Mouse (Mus musculus): ENCODE results near the gene Pde10a. TPM values are rescaled to one million over a fixed set of nuclear protein-coding genes. Genes with fewer than 3 reads are reported as not detected.

Pde10a gene
- polyA plus RNA-seq, 1 experiment from 2014 or later, result 2.5 TPM

DNA sequence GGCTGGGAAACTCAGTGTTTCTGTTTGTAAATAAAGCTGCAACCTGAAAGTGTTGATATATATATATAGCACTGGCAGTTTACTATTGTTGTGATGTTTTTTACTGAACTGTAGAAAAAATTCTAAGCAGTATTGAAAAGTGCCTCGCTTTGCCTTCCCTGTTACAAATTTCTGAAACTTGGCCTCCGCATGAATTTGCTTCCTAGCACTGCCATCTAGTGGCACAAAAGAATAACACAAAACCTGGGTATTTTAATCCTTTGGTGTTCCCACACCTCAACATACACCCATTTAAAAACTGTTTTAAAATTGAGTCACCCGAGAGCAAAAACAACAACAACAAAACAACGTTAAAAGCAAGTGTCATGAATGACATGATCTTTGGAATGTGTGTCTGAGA is 411.4 kb downstream of the Pde10a start:
- no peaks in the 10 kb centered on the region for H3K4me1 ChIP-seq (ENCODE audit: control insufficient read depth in 2 of 2, insufficient read depth in 2 of 2, low read length in 2 of 2)
- no peak overlapping the region for H3K27ac ChIP-seq (replicated peaks in 1 of 2; ENCODE audit: control insufficient read depth in 1 of 2, insufficient read depth in 1 of 2, low read depth in 2 of 2, low read length in 2 of 2)
- no peaks in the 10 kb centered on the region for H3K36me3 ChIP-seq (ENCODE audit: control insufficient read depth, insufficient read depth, low read length)
- H3K4me3 ChIP-seq (ENCODE audit: control insufficient read depth in 1 of 2, insufficient read depth in 1 of 2, low read depth in 1 of 2, low read length in 2 of 2), result no peak overlapping the region
- no peak overlapping the region for H3K4me2 ChIP-seq (ENCODE audit: low read length)
- H3K9me3 ChIP-seq (ENCODE audit: control insufficient read depth, low read length), result no peaks in the 10 kb centered on the region
- peaks cover 31% of the 10 kb centered on the region for H3K27me3 ChIP-seq (ENCODE audit: control insufficient read depth, insufficient read depth, low read length)
- 4% methylated on average over 4 of the region's 4 CpGs for WGBS
- H3K9ac ChIP-seq (ENCODE audit: low read length), result no peak overlapping the region
- ATAC-seq (ENCODE audit: insufficient number of reproducible peaks, insufficient read depth, low FRiP score, low read depth), result no peak

DNA sequence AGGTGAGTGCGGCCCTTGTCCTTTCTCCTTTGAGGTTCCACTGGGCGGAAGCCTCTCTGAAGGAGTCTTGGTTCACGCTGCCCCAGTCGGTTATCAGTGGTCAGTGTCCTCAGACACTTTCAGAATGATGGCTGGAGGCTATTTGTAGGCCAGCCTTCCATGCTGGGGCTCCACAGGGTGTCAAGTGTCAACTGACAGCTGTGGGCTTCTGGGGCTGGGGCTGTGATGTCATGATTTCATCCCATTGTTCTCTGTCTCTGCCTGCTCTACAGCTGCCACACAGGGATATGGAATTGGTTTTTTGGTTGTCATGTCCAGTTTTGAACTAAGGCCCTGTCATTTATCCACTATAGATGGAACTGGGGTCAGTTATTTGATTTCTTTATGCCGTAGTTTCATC is 426.4 kb downstream of the Pde10a start:
- ATAC-seq (ENCODE audit: insufficient number of reproducible peaks, insufficient read depth, low FRiP score, low read depth), result no peak
- WGBS, result 54% methylated on average over 5 of the region's 5 CpGs
- no peaks in the 10 kb centered on the region for H3K36me3 ChIP-seq (ENCODE audit: control insufficient read depth, insufficient read depth, low read length)

DNA sequence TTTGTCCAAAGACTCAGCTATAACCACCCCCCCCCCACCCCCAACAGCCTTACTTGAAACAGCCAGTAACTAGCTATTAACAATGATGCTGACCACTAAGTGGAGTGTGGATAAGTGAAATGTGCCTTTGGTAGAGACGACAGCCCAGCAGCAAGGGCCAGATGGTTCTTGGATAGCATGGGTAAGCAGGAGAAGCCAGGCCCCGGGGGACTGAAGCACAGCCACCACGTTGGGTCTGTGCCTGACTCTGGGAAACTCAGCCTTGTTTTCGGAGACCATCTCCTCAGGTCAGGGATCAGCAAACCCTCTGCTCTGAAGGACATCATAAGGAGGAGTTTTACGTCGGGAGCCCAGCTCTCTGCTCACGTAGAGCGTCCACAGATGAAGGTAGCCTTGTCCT is 427.8 kb downstream of the Pde10a start:
- no peak for ATAC-seq (ENCODE audit: insufficient number of reproducible peaks, insufficient read depth, low FRiP score, low read depth)
- H3K27ac ChIP-seq (replicated peaks in 1 of 2; ENCODE audit: control insufficient read depth in 1 of 2, insufficient read depth in 1 of 2, low read depth in 2 of 2, low read length in 2 of 2), result no peak overlapping the region
- H3K4me3 ChIP-seq (ENCODE audit: control insufficient read depth in 1 of 2, insufficient read depth in 1 of 2, low read depth in 1 of 2, low read length in 2 of 2), result no peak overlapping the region
- no peak overlapping the region for H3K9ac ChIP-seq (ENCODE audit: low read length)
- no peaks in the 10 kb centered on the region for H3K9me3 ChIP-seq (ENCODE audit: control insufficient read depth, low read length)
- H3K27me3 ChIP-seq (ENCODE audit: control insufficient read depth, insufficient read depth, low read length), result no peaks in the 10 kb centered on the region
- H3K4me1 ChIP-seq (ENCODE audit: control insufficient read depth in 2 of 2, insufficient read depth in 2 of 2, low read length in 2 of 2), result peaks cover 0 to 2% of the 10 kb centered on the region in 2 experiments; a peak in 1 of 4 replicates
- no peak overlapping the region for H3K4me2 ChIP-seq (ENCODE audit: low read length)
- H3K36me3 ChIP-seq (ENCODE audit: control insufficient read depth, insufficient read depth, low read length), result no peaks in the 10 kb centered on the region
- WGBS, result 80% methylated on average over 8 of the region's 8 CpGs

More for the DNA sequence above, 426.4 kb downstream of the Pde10a start:
- no peak overlapping the region for H3K4me2 ChIP-seq (ENCODE audit: low read length)
- H3K27ac ChIP-seq (replicated peaks in 1 of 2; ENCODE audit: control insufficient read depth in 1 of 2, insufficient read depth in 1 of 2, low read depth in 2 of 2, low read length in 2 of 2), result no peak overlapping the region
- no peaks in the 10 kb centered on the region for H3K9me3 ChIP-seq (ENCODE audit: control insufficient read depth, low read length)
- H3K4me3 ChIP-seq (ENCODE audit: control insufficient read depth in 1 of 2, insufficient read depth in 1 of 2, low read depth in 1 of 2, low read length in 2 of 2), result no peak overlapping the region
- H3K27me3 ChIP-seq (ENCODE audit: control insufficient read depth, insufficient read depth, low read length), result no peaks in the 10 kb centered on the region; the same call in 1 of the 2 replicates
- no peak overlapping the region for H3K9ac ChIP-seq (ENCODE audit: low read length)
- no peaks in the 10 kb centered on the region; a peak in 1 of 4 replicates for H3K4me1 ChIP-seq (ENCODE audit: control insufficient read depth in 2 of 2, insufficient read depth in 2 of 2, low read length in 2 of 2)

DNA sequence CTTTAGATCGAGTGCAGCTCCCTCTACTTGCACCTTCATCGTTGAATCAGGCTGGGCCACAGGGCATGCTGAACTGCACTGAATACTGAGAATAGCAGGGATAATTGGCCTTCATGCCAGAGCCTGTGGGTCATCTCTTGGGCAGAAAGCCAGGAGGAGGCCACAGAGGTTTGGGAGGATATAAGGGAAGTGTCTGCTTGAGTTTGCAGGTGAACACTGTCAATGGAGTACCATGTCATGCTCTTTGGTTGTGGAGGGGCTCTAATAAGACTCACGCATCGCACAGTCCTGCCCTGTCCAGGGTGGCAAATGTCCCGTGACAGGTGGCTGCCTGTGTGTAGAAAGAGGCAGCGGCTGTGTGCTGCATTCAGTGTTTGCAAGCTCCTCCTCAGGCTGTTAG is 433.0 kb downstream of the Pde10a start:
- no peak for ATAC-seq (ENCODE audit: insufficient number of reproducible peaks, insufficient read depth, low FRiP score, low read depth)
- Histone ChIP-seq H3K4me2 (ENCODE audit: low read length) (no peak overlapping the region), H3K27ac (replicated peaks in 1 of 2; ENCODE audit: control insufficient read depth in 1 of 2, insufficient read depth in 1 of 2, low read depth in 2 of 2, low read length in 2 of 2) (no peak overlapping the region), H3K4me3 (ENCODE audit: control insufficient read depth in 1 of 2, insufficient read depth in 1 of 2, low read depth in 1 of 2, low read length in 2 of 2) (no peak overlapping the region), H3K9me3 (ENCODE audit: control insufficient read depth, low read length) (no peaks in the 10 kb centered on the region), H3K9ac (ENCODE audit: low read length) (no peak overlapping the region), H3K36me3 (ENCODE audit: control insufficient read depth, insufficient read depth, low read length) (no peaks in the 10 kb centered on the region), H3K4me1 (ENCODE audit: control insufficient read depth in 2 of 2, insufficient read depth in 2 of 2, low read length in 2 of 2) (0 out of 4 replicates have a peak, but pooled peaks cover 0 to 3% of the 10 kb centered on the region in 2 experiments), H3K27me3 (ENCODE audit: control insufficient read depth, insufficient read depth, low read length) (no peaks in the 10 kb centered on the region)
- WGBS, result 59% methylated on average over 6 of the region's 6 CpGs

DNA sequence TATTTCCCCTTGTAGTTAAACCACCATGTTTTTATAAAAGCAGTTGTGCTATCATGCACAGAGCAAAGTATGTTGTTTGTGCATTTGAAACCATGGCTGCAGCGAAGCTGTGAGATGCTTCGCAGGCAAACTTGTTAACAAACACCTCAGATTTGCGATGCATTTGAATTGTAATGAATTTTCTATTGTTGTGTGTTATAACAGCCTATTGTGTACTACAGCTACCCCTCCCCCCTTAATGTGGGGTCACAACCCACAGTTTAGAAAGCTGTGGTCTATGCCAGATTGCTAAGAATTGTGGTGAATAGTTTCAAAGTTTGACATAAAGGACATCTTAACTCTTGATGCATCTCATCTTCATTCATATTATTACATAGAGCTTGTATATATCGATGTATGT is 435.2 kb downstream of the Pde10a start:
- no peak for ATAC-seq (ENCODE audit: insufficient number of reproducible peaks, insufficient read depth, low FRiP score, low read depth)
- H3K36me3 ChIP-seq (ENCODE audit: control insufficient read depth, insufficient read depth, low read length), result no peaks in the 10 kb centered on the region
- H3K4me2 ChIP-seq (ENCODE audit: low read length), result no peak overlapping the region
- no peak overlapping the region for H3K9ac ChIP-seq (ENCODE audit: low read length)
- 0 out of 4 replicates have a peak, but pooled peaks cover 0 to 3% of the 10 kb centered on the region in 2 experiments for H3K4me1 ChIP-seq (ENCODE audit: control insufficient read depth in 2 of 2, insufficient read depth in 2 of 2, low read length in 2 of 2)
- WGBS, result 88% methylated on average over 4 of the region's 4 CpGs
- no peaks in the 10 kb centered on the region for H3K27me3 ChIP-seq (ENCODE audit: control insufficient read depth, insufficient read depth, low read length)
- H3K9me3 ChIP-seq (ENCODE audit: control insufficient read depth, low read length), result no peaks in the 10 kb centered on the region
- no peak overlapping the region for H3K4me3 ChIP-seq (ENCODE audit: control insufficient read depth in 1 of 2, insufficient read depth in 1 of 2, low read depth in 1 of 2, low read length in 2 of 2)
- no peak overlapping the region for H3K27ac ChIP-seq (replicated peaks in 1 of 2; ENCODE audit: control insufficient read depth in 1 of 2, insufficient read depth in 1 of 2, low read depth in 2 of 2, low read length in 2 of 2)

DNA sequence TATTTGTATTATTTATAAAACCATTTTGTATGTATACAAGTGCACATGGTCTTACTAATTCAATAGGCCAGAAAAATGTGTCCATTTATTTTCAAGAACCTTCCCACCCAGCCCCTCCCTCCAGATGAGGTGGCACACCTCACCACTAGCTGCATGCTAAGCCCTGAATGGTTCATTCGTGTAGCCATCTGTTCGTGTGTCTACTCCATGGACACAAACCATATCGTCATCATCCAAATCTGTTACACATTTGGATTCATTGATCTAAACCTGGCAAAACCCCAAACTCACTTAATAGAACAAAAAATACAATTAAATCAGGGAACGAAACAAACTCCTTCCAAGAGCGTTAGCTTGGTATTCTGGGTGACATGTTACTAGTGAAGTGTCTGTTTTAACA is 435.9 kb downstream of the Pde10a start:
- Histone ChIP-seq H3K9me3 (ENCODE audit: control insufficient read depth, low read length) (no peaks in the 10 kb centered on the region), H3K4me3 (ENCODE audit: control insufficient read depth in 1 of 2, insufficient read depth in 1 of 2, low read depth in 1 of 2, low read length in 2 of 2) (no peak overlapping the region), H3K4me1 (ENCODE audit: control insufficient read depth in 2 of 2, insufficient read depth in 2 of 2, low read length in 2 of 2) (0 out of 4 replicates have a peak, but pooled peaks cover 0 to 3% of the 10 kb centered on the region in 2 experiments), H3K9ac (ENCODE audit: low read length) (no peak overlapping the region), H3K4me2 (ENCODE audit: low read length) (no peak overlapping the region), H3K27ac (replicated peaks in 1 of 2; ENCODE audit: control insufficient read depth in 1 of 2, insufficient read depth in 1 of 2, low read depth in 2 of 2, low read length in 2 of 2) (no peak overlapping the region), H3K27me3 (ENCODE audit: control insufficient read depth, insufficient read depth, low read length) (no peaks in the 10 kb centered on the region), H3K36me3 (ENCODE audit: control insufficient read depth, insufficient read depth, low read length) (no peaks in the 10 kb centered on the region)
- WGBS, result 85% methylated on average over 5 of the region's 5 CpGs
- no peak for ATAC-seq (ENCODE audit: insufficient number of reproducible peaks, insufficient read depth, low FRiP score, low read depth)

DNA sequence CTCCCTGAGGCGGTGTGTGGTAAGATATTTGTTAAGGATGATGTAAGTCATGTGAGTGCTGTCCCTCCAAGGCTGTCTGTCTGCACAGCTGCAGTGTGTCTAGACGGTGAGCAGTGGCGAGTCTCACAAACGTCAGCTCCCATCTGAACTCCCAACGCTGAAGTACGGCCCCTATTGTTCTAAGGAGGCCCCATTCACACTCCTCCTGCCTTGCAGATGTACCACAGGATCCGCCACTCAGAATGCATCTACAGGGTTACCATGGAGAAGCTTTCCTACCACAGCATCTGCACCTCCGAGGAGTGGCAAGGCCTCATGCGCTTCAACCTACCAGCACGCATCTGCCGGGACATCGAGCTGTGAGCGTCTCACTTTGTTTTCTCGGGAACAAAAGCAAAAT is 436.5 kb downstream of the Pde10a start:
- 72% methylated on average over 14 of the region's 14 CpGs for WGBS
- Histone ChIP-seq H3K4me1 (ENCODE audit: control insufficient read depth in 2 of 2, insufficient read depth in 2 of 2, low read length in 2 of 2) (0 out of 4 replicates have a peak, but pooled peaks cover 0 to 3% of the 10 kb centered on the region in 2 experiments), H3K4me2 (ENCODE audit: low read length) (no peak overlapping the region), H3K9me3 (ENCODE audit: control insufficient read depth, low read length) (no peaks in the 10 kb centered on the region), H3K36me3 (ENCODE audit: control insufficient read depth, insufficient read depth, low read length) (no peaks in the 10 kb centered on the region), H3K9ac (ENCODE audit: low read length) (no peak overlapping the region), H3K27ac (replicated peaks in 1 of 2; ENCODE audit: control insufficient read depth in 1 of 2, insufficient read depth in 1 of 2, low read depth in 2 of 2, low read length in 2 of 2) (no peak overlapping the region), H3K4me3 (ENCODE audit: control insufficient read depth in 1 of 2, insufficient read depth in 1 of 2, low read depth in 1 of 2, low read length in 2 of 2) (no peak overlapping the region), H3K27me3 (ENCODE audit: control insufficient read depth, insufficient read depth, low read length) (no peaks in the 10 kb centered on the region)
- ATAC-seq (ENCODE audit: insufficient number of reproducible peaks, insufficient read depth, low FRiP score, low read depth), result no peak

DNA sequence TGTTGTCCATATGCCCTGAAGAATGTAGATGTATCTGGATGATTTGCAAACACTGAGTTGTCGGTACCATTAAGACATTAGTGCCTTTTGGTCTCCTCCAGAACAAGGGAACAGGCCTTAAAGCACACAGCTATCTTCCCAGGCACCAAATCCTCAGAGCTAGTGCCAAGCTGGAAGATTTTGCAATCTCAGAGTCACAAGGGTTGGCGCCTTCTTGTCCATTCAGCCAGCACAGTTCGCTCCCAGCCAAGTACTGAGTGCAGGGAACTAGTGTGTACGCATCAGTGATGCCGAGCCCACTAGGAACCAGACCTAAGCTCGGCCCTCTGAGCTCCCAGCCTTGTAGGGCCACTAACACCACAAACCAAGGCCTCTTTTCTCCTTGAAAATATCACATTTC is 440.0 kb downstream of the Pde10a start:
- H3K9me3 ChIP-seq (ENCODE audit: control insufficient read depth, low read length), result no peaks in the 10 kb centered on the region

More for the DNA sequence above, 440.0 kb downstream of the Pde10a start:
- Histone ChIP-seq H3K4me3 (ENCODE audit: control insufficient read depth in 1 of 2, insufficient read depth in 1 of 2, low read depth in 1 of 2, low read length in 2 of 2) (no peak overlapping the region), H3K27me3 (ENCODE audit: control insufficient read depth, insufficient read depth, low read length) (no peaks in the 10 kb centered on the region), H3K4me2 (ENCODE audit: low read length) (no peak overlapping the region), H3K27ac (replicated peaks in 1 of 2; ENCODE audit: control insufficient read depth in 1 of 2, insufficient read depth in 1 of 2, low read depth in 2 of 2, low read length in 2 of 2) (no peak overlapping the region), H3K9ac (ENCODE audit: low read length) (no peak overlapping the region), H3K36me3 (ENCODE audit: control insufficient read depth, insufficient read depth, low read length) (no peaks in the 10 kb centered on the region), H3K4me1 (ENCODE audit: control insufficient read depth in 2 of 2, insufficient read depth in 2 of 2, low read length in 2 of 2) (no peaks in the 10 kb centered on the region)
- 79% methylated on average over 6 of the region's 6 CpGs for WGBS
- ATAC-seq (ENCODE audit: insufficient number of reproducible peaks, insufficient read depth, low FRiP score, low read depth), result no peak
